Mouse (Mus musculus) T-helper 17 cell (primary cell): Measurements from ENCODE around the gene Fam163a.

Experiments used
- in situ Hi-C, 2 experiments: fragments of 300-600 bp; cut with MboI, MseI; formaldehyde crosslinking; loops; 1 replicate in 1 of 2; 2 replicates in 1 of 2; pipeline ENCODE4 v1.15.1; 2025; ENCODE audit warnings: high pct_unique_total_duplicates in 2 of 2

Gene Fam163a

GRCm38 (mm10) chr1:156202661-156203060 is 2.2 kb downstream of the Fam163a start:
- in situ Hi-C loops: no loop called here

- in situ Hi-C loops: no loop called here
Observed at GRCm38 (mm10) chr1:156201069-156201468, 3.8 kb downstream of the Fam163a start.

GRCm38 (mm10) chr1:156197588-156197987 is 7.2 kb downstream of the Fam163a start:
- in situ Hi-C loops: no loop called here

- in situ Hi-C loops: no loop called here
Observed at GRCm38 (mm10) chr1:156193292-156193691, 11.5 kb downstream of the Fam163a start.

- in situ Hi-C loops: no loop called here
Observed at GRCm38 (mm10) chr1:156192853-156193252, 12.0 kb downstream of the Fam163a start.

- in situ Hi-C loops: no loop called here
Observed at GRCm38 (mm10) chr1:156186646-156187045, 18.2 kb downstream of the Fam163a start.

GRCm38 (mm10) chr1:156184158-156184571 is 20.7 kb downstream of the Fam163a start:
- in situ Hi-C loops: no loop called here

- in situ Hi-C loops: no loop called here
Observed at GRCm38 (mm10) chr1:156183176-156183958, 21.5 kb downstream of the Fam163a start.

- in situ Hi-C loops: no loop called here
Observed at GRCm38 (mm10) chr1:156179875-156180274, 25.0 kb downstream of the Fam163a start.

- in situ Hi-C loops: no loop called here
Observed at GRCm38 (mm10) chr1:156168737-156169136, 36.1 kb downstream of the Fam163a start.

GRCm38 (mm10) chr1:156116770-156117169 is 88.1 kb downstream of the Fam163a start:
- in situ Hi-C loops: loop anchor here (10.0 kb wide), 4 partner anchors 258 to 888 kb away; no protein-coding TSS in a partner anchor

GRCm38 (mm10) chr1:156113884-156114499 is 90.8 kb downstream of the Fam163a start:
- in situ Hi-C loops: loop anchor here (5.0 to 10.0 kb wide), 5 partner anchors 58 to 891 kb away; no protein-coding TSS in a partner anchor

GRCm38 (mm10) chr1:156112142-156112541 is 92.7 kb downstream of the Fam163a start:
- in situ Hi-C loops: loop anchor here (5.0 to 10.0 kb wide), 5 partner anchors 60 to 893 kb away; no protein-coding TSS in a partner anchor

- in situ Hi-C loops: loop anchor here (5.0 to 10.0 kb wide), 5 partner anchors 61 to 893 kb away; no protein-coding TSS in a partner anchor
Observed at GRCm38 (mm10) chr1:156111728-156112127, 93.1 kb downstream of the Fam163a start.

- in situ Hi-C loops: loop anchor here (5.0 to 10.0 kb wide), 5 partner anchors 61 to 894 kb away; no protein-coding TSS in a partner anchor
Observed at GRCm38 (mm10) chr1:156111090-156111489, 93.7 kb downstream of the Fam163a start.

GRCm38 (mm10) chr1:156108400-156108799 is 96.4 kb downstream of the Fam163a start:
- in situ Hi-C loops: loop anchor here in 1 of 2 experiments (10.0 kb wide), 1 partner anchor 614 kb away; no protein-coding TSS in a partner anchor

- in situ Hi-C loops: loop anchor here in 1 of 2 experiments (10.0 kb wide), 1 partner anchor 613 kb away; no protein-coding TSS in a partner anchor
Observed at GRCm38 (mm10) chr1:156107424-156107823, 97.4 kb downstream of the Fam163a start.

- in situ Hi-C loops: loop anchor here in 1 of 2 experiments (10.0 kb wide), 1 partner anchor 611 kb away; no protein-coding TSS in a partner anchor
Observed at GRCm38 (mm10) chr1:156105381-156105780, 99.4 kb downstream of the Fam163a start.

- in situ Hi-C loops: loop anchor here in 1 of 2 experiments (10.0 kb wide), 1 partner anchor 609 kb away; no protein-coding TSS in a partner anchor
Observed at GRCm38 (mm10) chr1:156103763-156104162, 101.1 kb downstream of the Fam163a start.

GRCm38 (mm10) chr1:156091811-156092210 is 113.0 kb downstream of the Fam163a start:
- in situ Hi-C loops: no loop called here

- in situ Hi-C loops: no loop called here
Observed at GRCm38 (mm10) chr1:156090042-156090441, 114.8 kb downstream of the Fam163a start.

- in situ Hi-C loops: loop anchor here (5.0 to 10.0 kb wide), 3 partner anchors 143 to 1335 kb away; no protein-coding TSS in a partner anchor
Observed at GRCm38 (mm10) chr1:156089561-156089960, 115.3 kb downstream of the Fam163a start.
